Mouse (Mus musculus): ENCODE data around the gene Ptgs1. TPM values are rescaled to one million over a fixed set of nuclear protein-coding genes. Genes with fewer than 3 reads are reported as not detected.
"Not testable (repeated sequence)": the region's sequence is repeated elsewhere in the genome, so short reads cannot be mapped to it uniquely, and the experiment has no call there.

The Ptgs1 gene
- 33.4 and 88.0 TPM in 2 replicates for polyA plus RNA-seq (2011; ENCODE audit: insufficient read depth, insufficient read length, low replicate concordance, missing spikeins)

- 0% methylated on average over 18 of the region's 18 CpGs for WGBS
- Histone ChIP-seq H3K27ac (ENCODE audit: control insufficient read depth, insufficient read depth, low read depth, low read length, poor library complexity) (peak within 1 kb of the TSS; percentile 74), H3K4me1 (ENCODE audit: control insufficient read depth, insufficient read depth, low read length) (peaks cover 3% of the 10 kb centered on the region), H3K4me3 (replicated peaks; ENCODE audit: control insufficient read depth, low read depth, low read length) (peak within 1 kb of the TSS; percentile 69)
- peak; percentile 31; the same call in 1 of the 2 replicates for TF ChIP-seq POLR2A (IDR thresholded peaks at IDR 0.05; ENCODE audit: borderline replicate concordance, control insufficient read depth, low read depth, low read length)
- TF ChIP-seq CTCF (IDR thresholded peaks at IDR 0.05; ENCODE audit: control insufficient read depth, insufficient read depth, low read length), result no peak
These were observed at the start of gene Ptgs1 for GRCm38 (mm10) chr2:36230366-36230765. TSS of gene Ptgs1 (plus strand) at chr2:36230426.

GRCm38 (mm10) chr2:36181587-36182368 is 48.4 kb upstream of the Ptgs1 start:
- not testable (repeated sequence) for H3K4me3 ChIP-seq (replicated peaks; ENCODE audit: control insufficient read depth, low read depth, low read length); H3K4me1 ChIP-seq (ENCODE audit: control insufficient read depth, insufficient read depth, low read length); H3K27ac ChIP-seq (ENCODE audit: control insufficient read depth, insufficient read depth, low read depth, low read length, poor library complexity)
- 88% methylated on average over 4 of the region's 4 CpGs for WGBS

GRCm38 (mm10) chr2:36183278-36183677 is 46.9 kb upstream of the Ptgs1 start:
- H3K4me1 ChIP-seq (ENCODE audit: control insufficient read depth, insufficient read depth, low read length), result no peaks in the 10 kb centered on the region; the same call in 1 of the 2 replicates
- WGBS, result 53% methylated on average over 2 of the region's 2 CpGs
- no peak overlapping the region for H3K4me3 ChIP-seq (replicated peaks; ENCODE audit: control insufficient read depth, low read depth, low read length)
- TF ChIP-seq POLR2A (IDR thresholded peaks at IDR 0.05; ENCODE audit: borderline replicate concordance, control insufficient read depth, low read depth, low read length) (no peak), CTCF (IDR thresholded peaks at IDR 0.05; ENCODE audit: control insufficient read depth, insufficient read depth, low read length) (no peak)
- no peak overlapping the region for H3K27ac ChIP-seq (ENCODE audit: control insufficient read depth, insufficient read depth, low read depth, low read length, poor library complexity)

- WGBS, result 93% methylated on average over 2 of the region's 2 CpGs
- Histone ChIP-seq H3K4me3 (replicated peaks; ENCODE audit: control insufficient read depth, low read depth, low read length) (no peak overlapping the region), H3K4me1 (ENCODE audit: control insufficient read depth, insufficient read depth, low read length) (no peaks in the 10 kb centered on the region; the same call in 1 of the 2 replicates), H3K27ac (ENCODE audit: control insufficient read depth, insufficient read depth, low read depth, low read length, poor library complexity) (no peak overlapping the region)
- TF ChIP-seq CTCF (IDR thresholded peaks at IDR 0.05; ENCODE audit: control insufficient read depth, insufficient read depth, low read length), result no peak
- no peak for TF ChIP-seq POLR2A (IDR thresholded peaks at IDR 0.05; ENCODE audit: borderline replicate concordance, control insufficient read depth, low read depth, low read length)
These were observed 46.0 kb upstream of the Ptgs1 start for GRCm38 (mm10) chr2:36184192-36184591.

- no peak overlapping the region for H3K27ac ChIP-seq (ENCODE audit: control insufficient read depth, insufficient read depth, low read depth, low read length, poor library complexity)
- 48% methylated on average over 6 of the region's 6 CpGs for WGBS
- TF ChIP-seq POLR2A (IDR thresholded peaks at IDR 0.05; ENCODE audit: borderline replicate concordance, control insufficient read depth, low read depth, low read length) (no peak), CTCF (IDR thresholded peaks at IDR 0.05; ENCODE audit: control insufficient read depth, insufficient read depth, low read length) (no peak)
- no peak overlapping the region for H3K4me3 ChIP-seq (replicated peaks; ENCODE audit: control insufficient read depth, low read depth, low read length)
- no peaks in the 10 kb centered on the region; the same call in 1 of the 2 replicates for H3K4me1 ChIP-seq (ENCODE audit: control insufficient read depth, insufficient read depth, low read length)
These were observed 45.4 kb upstream of the Ptgs1 start for GRCm38 (mm10) chr2:36184876-36185275.

- H3K4me1 ChIP-seq (ENCODE audit: control insufficient read depth, insufficient read depth, low read length); H3K27ac ChIP-seq (ENCODE audit: control insufficient read depth, insufficient read depth, low read depth, low read length, poor library complexity); H3K4me3 ChIP-seq (replicated peaks; ENCODE audit: control insufficient read depth, low read depth, low read length): not testable (repeated sequence)
- 84% methylated on average over 6 of the region's 6 CpGs for WGBS
These were observed 41.0 kb upstream of the Ptgs1 start for GRCm38 (mm10) chr2:36189200-36189599.

- no peak for TF ChIP-seq POLR2A (IDR thresholded peaks at IDR 0.05; ENCODE audit: borderline replicate concordance, control insufficient read depth, low read depth, low read length)
- TF ChIP-seq CTCF (IDR thresholded peaks at IDR 0.05; ENCODE audit: control insufficient read depth, insufficient read depth, low read length), result no peak
- WGBS, result 77% methylated on average over 12 of the region's 12 CpGs
- no peaks in the 10 kb centered on the region for H3K4me1 ChIP-seq (ENCODE audit: control insufficient read depth, insufficient read depth, low read length)
These were observed 38.9 kb upstream of the Ptgs1 start for GRCm38 (mm10) chr2:36191098-36191941.

GRCm38 (mm10) chr2:36197021-36197420 is 33.2 kb upstream of the Ptgs1 start:
- Histone ChIP-seq H3K27ac (ENCODE audit: control insufficient read depth, insufficient read depth, low read depth, low read length, poor library complexity) (no peak overlapping the region), H3K4me1 (ENCODE audit: control insufficient read depth, insufficient read depth, low read length) (no peaks in the 10 kb centered on the region), H3K4me3 (replicated peaks; ENCODE audit: control insufficient read depth, low read depth, low read length) (no peak overlapping the region)
- no peak for TF ChIP-seq POLR2A (IDR thresholded peaks at IDR 0.05; ENCODE audit: borderline replicate concordance, control insufficient read depth, low read depth, low read length)
- TF ChIP-seq CTCF (IDR thresholded peaks at IDR 0.05; ENCODE audit: control insufficient read depth, insufficient read depth, low read length), result no peak
- 80% methylated on average over 3 of the region's 3 CpGs for WGBS

More at GRCm38 (mm10) chr2:36191098-36191941, 38.9 kb upstream of the Ptgs1 start:
- Histone ChIP-seq H3K27ac (ENCODE audit: control insufficient read depth, insufficient read depth, low read depth, low read length, poor library complexity) (no peak overlapping the region), H3K4me3 (replicated peaks; ENCODE audit: control insufficient read depth, low read depth, low read length) (no peak overlapping the region)

Data from bone marrow, adult 2 months (tissue).